Mouse (Mus musculus) forebrain, embryonic 11.5 days (tissue): ENCODE results near the gene Xxylt1. TPM values are rescaled to one million over a fixed set of nuclear protein-coding genes. Genes with fewer than 3 reads are reported as not detected.
"Not testable (repeated sequence)": the region's sequence is repeated elsewhere in the genome, so short reads cannot be mapped to it uniquely, and the experiment has no call there.

ENCODE experiments used
- ATAC-seq: fragments of 200-750 bp; cut with Nextera tagmentation; replicated peaks from 2 replicates; pipeline ENCODE4 v1.8.0; 2017; ENCODE audit warnings: moderate TSS enrichment; ENCODE audit not compliant: low FRiP score
- DNase-seq: peaks from one replicate; pipeline ENCODE4 v3.0.0-alpha.2; 2017; ENCODE audit warnings: low spot score
- H3K27ac ChIP-seq: fragments of 300-500 bp; sonication (generic); 2 replicates; pipeline ENCODE4 v1.5.1; 2014; ENCODE audit warnings: low read depth, low read length
- H3K27me3 ChIP-seq: fragments of 300-500 bp; sonication (generic); 2 replicates; pipeline ENCODE4 v1.6.1; 2014; ENCODE audit warnings: mild to moderate bottlenecking, low read length, mixed read lengths; ENCODE audit not compliant: control insufficient read depth, insufficient read depth
- H3K36me3 ChIP-seq: fragments of 300-500 bp; sonication (generic); 2 replicates; pipeline ENCODE4 v1.6.1; 2014; ENCODE audit warnings: mild to moderate bottlenecking, low read length, moderate library complexity, mixed read lengths; ENCODE audit not compliant: control insufficient read depth, insufficient read depth
- H3K4me1 ChIP-seq: fragments of 300-500 bp; sonication (generic); replicated peaks from 2 replicates; pipeline ENCODE4 v1.6.1; 2014; ENCODE audit warnings: low read length, mixed read lengths; ENCODE audit not compliant: control insufficient read depth, insufficient read depth
- H3K4me2 ChIP-seq: fragments of 300-500 bp; sonication (generic); 2 replicates; pipeline ENCODE4 v1.6.1; 2014; ENCODE audit warnings: low read depth, mild to moderate bottlenecking, low read length, moderate library complexity, mixed read lengths; ENCODE audit not compliant: severe bottlenecking
- H3K4me3 ChIP-seq: fragments of 300-500 bp; sonication (generic); 2 replicates; pipeline ENCODE4 v1.5.1; 2014; ENCODE audit warnings: low read depth, low read length
- H3K9ac ChIP-seq: fragments of 300-500 bp; sonication (generic); 2 replicates; pipeline ENCODE4 v1.6.1; 2014; ENCODE audit warnings: low read length
- H3K9me3 ChIP-seq: fragments of 300-500 bp; sonication (generic); 2 replicates; pipeline ENCODE4 v1.6.1; 2016; ENCODE audit warnings: low read length, mixed read lengths; ENCODE audit not compliant: control insufficient read depth
- WGBS: fragments of 180-500 bp; shearing (Covaris S2); extraction: QIAGEN DNeasy Blood & Tissue Kit; methylation state at CpG from one replicate; pipeline ENCODE4 v1.1.7; 2014; 5-methylcytosine and 5-hydroxymethylcytosine counted together
- polyA plus RNA-seq: library from polyadenylated mRNA; unstranded; fragments of >200 nt; fragmentation: Nextera tagmentation; extraction: Ambion mirVana; gene quantifications from 2 replicates; pipeline ENCODE4 v1.2.1, GENCODE M21; 2014

The Xxylt1 gene
- polyA plus RNA-seq, 1 experiment from 2014 or later, result 14.7 TPM

DNA sequence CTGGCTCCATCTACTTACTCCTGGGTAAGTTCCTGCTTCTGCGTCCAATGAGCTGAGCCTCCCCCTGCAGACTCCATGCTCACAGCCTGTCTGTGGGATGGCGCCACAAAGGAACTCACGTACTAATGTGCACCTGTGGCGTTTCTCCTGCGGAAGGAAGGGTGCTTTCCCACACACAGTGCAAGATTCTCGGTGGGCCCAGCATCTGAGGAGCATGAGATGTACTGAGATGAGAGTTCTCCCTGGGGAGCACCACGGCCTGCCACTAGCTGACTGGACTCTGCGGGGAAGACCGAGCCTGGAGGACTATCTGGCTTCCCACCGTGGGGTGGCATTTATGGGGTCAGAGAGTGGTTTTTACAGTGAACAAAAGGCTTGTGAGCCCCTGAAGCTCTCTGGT, 69.0 kb downstream of the Xxylt1 start:
- no peaks in the 10 kb centered on the region for H3K27me3 ChIP-seq
- H3K9ac ChIP-seq, result no peak overlapping the region
- H3K36me3 ChIP-seq, result no peaks in the 10 kb centered on the region
- no peak overlapping the region for H3K4me3 ChIP-seq
- no peak for DNase-seq
- ATAC-seq, result no peak
- H3K9me3 ChIP-seq, result no peaks in the 10 kb centered on the region
- no peak overlapping the region for H3K27ac ChIP-seq
- H3K4me2 ChIP-seq, result no peak overlapping the region
- H3K4me1 ChIP-seq, result no peaks in the 10 kb centered on the region
- WGBS, result 91% methylated on average over 10 of the region's 10 CpGs

DNA sequence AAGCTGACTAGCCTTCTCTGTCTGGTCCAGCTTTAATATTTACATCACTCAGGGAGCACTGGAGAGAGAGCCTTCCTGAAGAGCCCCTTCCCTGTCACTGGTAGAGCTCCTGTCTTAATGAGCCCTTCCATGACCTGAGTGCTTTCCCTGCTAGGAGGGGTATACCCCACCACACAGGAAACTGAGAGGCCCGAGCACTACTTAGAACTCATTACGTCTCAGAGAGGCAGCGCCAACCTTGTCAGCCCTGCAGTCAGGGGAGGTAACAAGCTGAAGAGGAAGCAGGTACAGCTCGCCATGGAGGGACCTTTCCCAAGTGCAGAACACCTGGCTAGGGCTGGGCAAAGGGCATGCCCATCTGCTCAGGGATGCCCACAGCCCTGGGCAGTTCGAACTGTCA, 70.8 kb downstream of the Xxylt1 start:
- Histone ChIP-seq H3K4me2 (no peak overlapping the region), H3K4me3 (no peak overlapping the region), H3K9ac (no peak overlapping the region), H3K27ac (no peak overlapping the region), H3K27me3 (no peaks in the 10 kb centered on the region), H3K9me3 (no peaks in the 10 kb centered on the region), H3K4me1 (no peaks in the 10 kb centered on the region), H3K36me3 (no peaks in the 10 kb centered on the region)
- 88% methylated on average over 5 of the region's 5 CpGs for WGBS
- ATAC-seq (no peak), DNase-seq (no peak)

DNA sequence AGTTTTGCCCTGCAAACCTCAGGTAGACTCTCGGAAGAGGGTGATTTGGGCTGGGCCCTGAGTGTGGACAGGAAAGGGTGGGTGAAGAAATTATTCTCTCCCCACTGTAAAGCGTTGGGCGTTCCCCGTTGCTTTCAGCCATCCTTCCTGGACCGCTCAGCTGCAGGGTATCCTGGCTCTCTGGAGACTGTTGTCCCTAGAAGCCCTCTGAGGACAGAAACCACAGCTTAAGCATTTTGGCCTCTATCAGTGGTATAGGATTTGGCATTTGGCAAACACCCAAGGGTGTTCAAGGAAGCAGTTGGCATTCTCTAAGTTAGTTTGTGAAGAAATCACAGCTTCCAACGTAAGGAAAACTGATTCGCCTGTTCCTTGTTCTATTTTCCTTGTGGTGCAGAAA, 72.9 kb downstream of the Xxylt1 start:
- no peak overlapping the region for H3K4me2 ChIP-seq
- H3K27me3 ChIP-seq, result no peaks in the 10 kb centered on the region
- no peaks in the 10 kb centered on the region for H3K36me3 ChIP-seq
- 88% methylated on average over 7 of the region's 7 CpGs for WGBS
- H3K27ac ChIP-seq, result no peak overlapping the region
- peaks cover 6% of the 10 kb centered on the region; the same call in 1 of the 2 replicates for H3K4me1 ChIP-seq
- no peak overlapping the region for H3K4me3 ChIP-seq
- ATAC-seq, result no peak
- no peaks in the 10 kb centered on the region for H3K9me3 ChIP-seq
- H3K9ac ChIP-seq, result no peak overlapping the region
- no peak for DNase-seq

DNA sequence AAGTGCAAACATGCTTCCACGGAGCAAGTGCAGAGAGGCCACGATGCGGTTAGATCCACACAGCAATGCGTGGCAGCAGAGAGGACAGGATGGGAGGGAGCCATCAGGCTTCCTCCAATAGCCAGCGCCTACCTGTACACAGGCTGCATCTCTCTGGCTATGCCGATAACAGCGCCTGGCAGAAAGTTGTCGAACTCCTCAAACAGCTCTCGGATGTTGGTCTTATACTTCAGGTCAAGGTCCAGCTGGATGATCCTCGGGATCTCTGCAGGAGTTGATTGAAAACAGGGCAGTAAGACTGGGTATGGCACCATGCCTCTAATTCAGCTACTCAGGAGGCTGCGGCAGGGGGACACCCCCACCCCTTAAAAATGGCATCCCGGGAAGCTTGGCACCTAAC, 73.7 kb downstream of the Xxylt1 start:
- Histone ChIP-seq H3K4me1 (peaks cover 9% of the 10 kb centered on the region; the same call in 1 of the 2 replicates), H3K27ac (no peak overlapping the region), H3K9me3 (no peaks in the 10 kb centered on the region), H3K9ac (no peak overlapping the region), H3K4me3 (no peak overlapping the region), H3K27me3 (no peaks in the 10 kb centered on the region), H3K36me3 (no peaks in the 10 kb centered on the region), H3K4me2 (no peak overlapping the region)
- ATAC-seq, result no peak
- WGBS, result 95% methylated on average over 12 of the region's 12 CpGs
- no peak for DNase-seq

DNA sequence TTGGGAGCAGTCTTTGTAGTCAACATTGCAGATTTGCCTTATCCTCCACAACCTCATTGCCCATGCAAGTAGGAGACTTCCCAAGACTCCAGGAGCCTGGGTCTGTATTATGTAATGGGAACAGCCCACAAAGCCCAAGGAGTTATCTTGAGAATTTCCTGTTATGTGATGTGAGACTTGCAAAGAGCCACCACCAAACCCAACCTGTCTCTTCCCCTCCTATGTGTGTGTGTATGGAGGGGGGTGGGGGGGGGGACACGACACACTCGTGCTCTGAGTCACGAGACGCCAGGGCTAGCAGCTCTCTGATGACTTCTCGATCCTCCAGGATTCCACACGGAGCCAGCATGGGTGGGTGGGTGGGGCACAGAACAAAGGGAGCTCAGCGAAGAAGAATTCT, 75.5 kb downstream of the Xxylt1 start:
- Histone ChIP-seq H3K36me3 (no peaks in the 10 kb centered on the region), H3K27me3 (no peaks in the 10 kb centered on the region), H3K4me1 (peaks cover 9% of the 10 kb centered on the region; the same call in 1 of the 2 replicates), H3K4me3 (no peak overlapping the region), H3K9ac (no peak overlapping the region), H3K9me3 (no peaks in the 10 kb centered on the region), H3K27ac (no peak overlapping the region), H3K4me2 (no peak overlapping the region)
- DNase-seq (no peak), ATAC-seq (no peak)
- WGBS, result 80% methylated on average over 7 of the region's 7 CpGs

DNA sequence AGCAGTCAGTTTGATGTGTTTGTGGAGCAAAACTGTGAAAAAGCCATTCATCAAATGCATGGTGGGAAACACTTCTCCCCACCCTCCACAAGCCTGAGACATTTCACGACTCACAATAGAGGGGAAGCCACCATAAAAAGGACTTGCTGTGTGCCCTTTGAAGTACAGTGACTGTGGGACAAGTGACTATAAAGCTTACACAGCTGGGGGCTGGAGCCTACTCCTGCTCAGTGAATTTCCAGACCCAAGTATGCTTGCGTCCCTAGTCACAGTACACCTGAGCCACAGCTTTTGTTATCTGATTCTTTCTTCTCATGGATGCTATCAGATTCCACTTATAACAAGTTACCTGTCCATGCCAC, 76.9 kb downstream of the Xxylt1 start:
- DNase-seq (no peak), ATAC-seq (0 out of 2 replicates have a peak, but pooled peaks have one; percentile 24)
- no peaks in the 10 kb centered on the region for H3K9me3 ChIP-seq
- 38% methylated on average over 2 of the region's 2 CpGs for WGBS
- no peak overlapping the region for H3K27ac ChIP-seq
- no peak overlapping the region for H3K4me2 ChIP-seq
- H3K36me3 ChIP-seq, result no peaks in the 10 kb centered on the region
- no peak overlapping the region for H3K9ac ChIP-seq
- H3K27me3 ChIP-seq, result no peaks in the 10 kb centered on the region
- peaks cover 9% of the 10 kb centered on the region; the same call in 1 of the 2 replicates for H3K4me1 ChIP-seq
- no peak overlapping the region for H3K4me3 ChIP-seq

DNA sequence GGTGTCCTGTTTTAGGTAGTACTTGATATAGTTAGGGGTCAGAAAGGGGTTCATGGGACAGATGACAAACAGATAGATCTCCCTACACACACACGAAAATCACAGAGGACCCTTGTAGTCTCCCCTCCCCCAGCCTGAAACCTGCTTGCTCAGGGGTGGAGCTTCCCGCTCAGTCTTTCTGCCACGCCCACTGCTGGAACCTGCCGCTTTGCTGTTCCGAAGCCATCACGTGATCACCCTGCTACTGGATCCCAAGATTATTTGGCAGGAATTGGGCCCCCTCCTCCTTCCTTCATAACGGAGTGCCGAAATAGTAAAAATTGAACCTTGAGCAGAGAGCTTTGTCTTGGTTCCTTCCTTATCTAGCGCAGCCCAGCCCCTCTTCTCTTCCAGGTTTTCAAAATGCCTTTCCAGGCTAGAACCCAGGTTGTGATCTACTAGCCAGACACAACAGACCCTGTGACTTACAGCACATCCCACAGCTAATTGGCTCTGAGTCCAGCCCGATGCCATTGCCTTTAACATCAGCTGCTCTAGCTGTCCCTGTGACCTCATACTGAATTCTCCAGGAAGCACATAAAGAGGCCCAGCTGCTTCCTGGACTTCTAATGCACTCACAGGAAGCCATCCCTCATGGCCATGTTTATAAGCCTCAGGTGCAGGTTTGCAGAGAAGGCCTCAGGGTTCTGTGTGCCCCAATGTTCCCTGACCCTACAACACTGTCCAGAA, 77.5 kb downstream of the Xxylt1 start:
- not testable (repeated sequence) for H3K36me3 ChIP-seq, H3K4me1 ChIP-seq, H3K9ac ChIP-seq, H3K9me3 ChIP-seq, H3K27me3 ChIP-seq, H3K27ac ChIP-seq, H3K4me3 ChIP-seq
- WGBS, result 11% methylated on average over 10 of the region's 10 CpGs
- ATAC-seq (peak; percentile 51), DNase-seq (peak; percentile 57)
- H3K4me2 ChIP-seq, result peak overlapping the region; percentile 29

DNA sequence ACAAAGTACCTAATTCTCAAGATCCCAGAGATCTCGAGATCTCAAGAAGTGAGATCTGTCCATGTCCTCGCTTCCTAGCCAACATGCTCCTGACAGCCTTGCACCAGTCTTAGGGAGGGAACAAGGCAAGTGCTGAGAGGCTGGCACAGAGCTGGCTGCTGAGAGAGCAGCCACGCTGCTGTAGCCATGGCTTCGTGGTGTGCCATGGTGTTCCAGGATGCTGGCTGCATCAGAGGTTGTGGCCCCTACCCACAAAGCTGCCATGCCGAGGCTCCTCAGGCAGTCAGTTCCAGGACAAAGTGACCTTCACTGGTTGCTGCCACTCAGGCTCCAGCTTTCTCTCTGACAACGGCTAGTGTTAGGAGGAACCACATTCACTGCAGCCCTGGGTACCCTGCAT, 78.3 kb downstream of the Xxylt1 start:
- no peaks in the 10 kb centered on the region for H3K27me3 ChIP-seq
- no peak overlapping the region for H3K4me3 ChIP-seq
- H3K27ac ChIP-seq, result no peak overlapping the region
- peaks cover 9% of the 10 kb centered on the region; the same call in 1 of the 2 replicates for H3K4me1 ChIP-seq
- ATAC-seq (no peak), DNase-seq (no peak)
- H3K9me3 ChIP-seq, result no peaks in the 10 kb centered on the region
- no peak overlapping the region for H3K9ac ChIP-seq
- no peaks in the 10 kb centered on the region for H3K36me3 ChIP-seq
- no peak overlapping the region for H3K4me2 ChIP-seq
- 64% methylated on average over 6 of the region's 6 CpGs for WGBS

DNA sequence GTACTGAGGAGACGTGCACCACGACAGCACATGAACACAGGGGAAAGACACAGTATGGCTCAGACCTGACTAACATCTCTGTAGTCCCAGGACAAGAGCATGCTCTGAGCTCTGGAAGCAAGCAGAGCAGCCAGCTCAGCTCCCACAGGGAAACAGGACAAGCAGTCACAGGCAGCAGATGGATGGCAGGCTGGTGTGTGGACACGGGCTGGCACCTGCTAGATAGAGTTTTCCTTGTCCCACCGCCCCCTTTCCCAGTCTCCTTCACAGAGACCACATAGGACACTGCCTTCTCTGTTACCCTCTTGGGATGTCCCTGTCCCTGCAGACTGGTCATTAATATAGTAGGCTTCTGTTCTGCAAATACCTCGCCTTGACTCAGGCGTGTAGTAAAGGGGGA, 79.1 kb downstream of the Xxylt1 start:
- 87% methylated on average over 6 of the region's 6 CpGs for WGBS
- no peak overlapping the region for H3K27ac ChIP-seq

More for the DNA sequence above, 79.1 kb downstream of the Xxylt1 start:
- Histone ChIP-seq H3K27me3 (no peaks in the 10 kb centered on the region), H3K4me3 (no peak overlapping the region), H3K4me2 (no peak overlapping the region), H3K9ac (no peak overlapping the region), H3K4me1 (peaks cover 9% of the 10 kb centered on the region; the same call in 1 of the 2 replicates), H3K36me3 (no peaks in the 10 kb centered on the region), H3K9me3 (no peaks in the 10 kb centered on the region)
- DNase-seq, result no peak
- ATAC-seq, result no peak
